10 mouse cellular contexts compared by ENCODE assay signal in genomic region chr5:114213183-114213582, GRCm38 (mm10).
DNase-seq lines count a peak whose midpoint lies in the region; ATAC-seq and TF ChIP-seq lines count a peak whose summit lies in the region.
"Had no signal": no experiment of that assay in that cellular context is flagged by ENCODE, and none has a peak within 500 bp of the region (broad histone marks: within the 10 kb centered on the region; RNA-seq: fewer than 3 reads in every experiment).

No protein-coding gene starts in this region.

- no peak for ATAC-seq in lung, postnatal 0 days
- peak; percentile 78 for ATAC-seq in granulocyte monocyte progenitor cell, adult 5-6 weeks (replicated peaks; ENCODE audit: poor library complexity, severe bottlenecking)
- ATAC-seq in intestine, postnatal 0 days: no peak
- no peak for ATAC-seq in intestine, embryonic 15.5 days

- intact Hi-C loops in left cerebral cortex, postnatal 4 days (cut with DNase I): no loop called here

- DNase-seq in lung, postnatal 10 days: peak; percentile 36
- DNase-seq in lung, postnatal 0 days (ENCODE audit: low spot score): no peak
- DNase-seq in natural killer cell, adult 2 months (ENCODE audit: low spot score in 2 of 2): peak; percentile 73 to 78
- peak; percentile 52 to 63 for DNase-seq in thymus, postnatal 36 days
- DNase-seq in left cerebral cortex, postnatal 4 days: no peak
- DNase-seq: lung, postnatal 14 days had no signal

- no peak overlapping the region for H3K27ac ChIP-seq in lung, postnatal 0 days (ENCODE audit: low read length)
- H3K27ac ChIP-seq in intestine, postnatal 0 days (ENCODE audit: low read depth, low read length): no peak overlapping the region
- H3K27ac ChIP-seq in intestine, embryonic 15.5 days: no peak overlapping the region
- H3K27ac ChIP-seq: kidney, embryonic 15.5 days had no signal

- no peak overlapping the region for H3K4me2 ChIP-seq in lung, postnatal 0 days (replicated peaks; ENCODE audit: low read depth, low read length)
- H3K4me2 ChIP-seq in intestine, postnatal 0 days (replicated peaks; ENCODE audit: low read depth): no peak overlapping the region
- no peak overlapping the region for H3K4me2 ChIP-seq in intestine, embryonic 15.5 days (replicated peaks)
- H3K4me2 ChIP-seq: kidney, embryonic 15.5 days had no signal

- no peaks in the 10 kb centered on the region for H3K9me3 ChIP-seq in lung, postnatal 0 days (ENCODE audit: low read length)
- H3K9me3 ChIP-seq in intestine, postnatal 0 days (ENCODE audit: control insufficient read depth): no peaks in the 10 kb centered on the region
- no peaks in the 10 kb centered on the region for H3K9me3 ChIP-seq in intestine, embryonic 15.5 days
- H3K9me3 ChIP-seq: kidney, embryonic 15.5 days had no signal

- TF ChIP-seq EP300 in lung, postnatal 0 days (IDR thresholded peaks at IDR 0.05): no peak

- no peak overlapping the region for H3K4me3 ChIP-seq in lung, postnatal 0 days (ENCODE audit: low read depth, low read length)
- H3K4me3 ChIP-seq in intestine, postnatal 0 days (ENCODE audit: low read depth, low read length): no peak overlapping the region
- no peak overlapping the region for H3K4me3 ChIP-seq in intestine, embryonic 15.5 days (replicated peaks)
- H3K4me3 ChIP-seq: kidney, embryonic 15.5 days had no signal

- no peaks in the 10 kb centered on the region for H3K36me3 ChIP-seq in lung, postnatal 0 days (ENCODE audit: insufficient read depth, low read length)
- no peaks in the 10 kb centered on the region for H3K36me3 ChIP-seq in intestine, postnatal 0 days (ENCODE audit: control insufficient read depth, insufficient read depth)
- no peaks in the 10 kb centered on the region for H3K36me3 ChIP-seq in intestine, embryonic 15.5 days
- H3K36me3 ChIP-seq: kidney, embryonic 15.5 days had no signal

- H3K27me3 ChIP-seq in lung, postnatal 0 days (replicated peaks; ENCODE audit: insufficient read depth, low read length): no peaks in the 10 kb centered on the region
- no peaks in the 10 kb centered on the region for H3K27me3 ChIP-seq in intestine, postnatal 0 days (replicated peaks; ENCODE audit: control insufficient read depth, insufficient read depth, low read length)
- no peaks in the 10 kb centered on the region for H3K27me3 ChIP-seq in intestine, embryonic 15.5 days (replicated peaks)
- H3K27me3 ChIP-seq: kidney, embryonic 15.5 days had no signal

- TF ChIP-seq CTCF in lung, postnatal 0 days (IDR thresholded peaks at IDR 0.05): no peak
- TF ChIP-seq CTCF in intestine, postnatal 0 days (IDR thresholded peaks at IDR 0.05; ENCODE audit: low read depth): no peak

- 59% methylated on average over 10 of the region's 10 CpGs for WGBS in lung, postnatal 0 days
- whole genome bisulfite sequencing in intestine, postnatal 0 days: 65% methylated on average over 10 of the region's 10 CpGs
- WGBS in intestine, embryonic 15.5 days: 65% methylated on average over 10 of the region's 10 CpGs

- no peaks in the 10 kb centered on the region for H3K4me1 ChIP-seq in lung, postnatal 0 days (ENCODE audit: insufficient read depth, low read depth, low read length)
- H3K4me1 ChIP-seq in intestine, postnatal 0 days (replicated peaks; ENCODE audit: control insufficient read depth, insufficient read depth, low read length): no peaks in the 10 kb centered on the region
- H3K4me1 ChIP-seq in intestine, embryonic 15.5 days (replicated peaks): no peaks in the 10 kb centered on the region
- H3K4me1 ChIP-seq: kidney, embryonic 15.5 days had no signal

- no peak overlapping the region for H3K9ac ChIP-seq in lung, postnatal 0 days (replicated peaks; ENCODE audit: low read depth)
- no peak overlapping the region for H3K9ac ChIP-seq in intestine, postnatal 0 days (ENCODE audit: low read depth, low read length)
- no peak overlapping the region for H3K9ac ChIP-seq in intestine, embryonic 15.5 days
- H3K9ac ChIP-seq: kidney, embryonic 15.5 days had no signal

Comparison
In these comparisons a context has a peak if more than half of its experiments do, and no peak if none do; other contexts are left out.
1. DNase-seq: peak in lung, postnatal 10 days (single experiment), natural killer cell, adult 2 months (2 of 2) and thymus, postnatal 36 days (2 of 2); none in lung, postnatal 0 days (single experiment) and left cerebral cortex, postnatal 4 days (single experiment).